Mouse (Mus musculus): ENCODE data around the gene Olfr1262.

Olfr1262 gene

DNA sequence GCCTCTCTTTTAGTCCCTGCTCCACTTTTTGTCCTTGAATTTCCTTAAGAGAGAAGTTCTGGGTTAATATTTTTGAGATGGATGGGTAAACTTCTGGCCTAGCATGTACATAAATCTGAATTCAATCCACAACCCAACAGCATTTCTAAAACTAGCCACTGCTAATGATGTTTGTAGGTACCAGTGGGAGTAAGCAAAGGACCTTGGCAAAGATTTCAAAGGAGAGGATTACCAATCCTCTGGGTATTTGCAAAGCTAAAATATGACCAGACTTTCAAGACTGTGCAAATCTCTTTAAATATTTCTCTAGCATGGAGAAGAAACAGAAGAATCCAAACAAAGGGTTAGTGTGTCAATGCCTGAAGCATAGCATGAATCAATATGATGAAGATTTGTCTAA is at the start of gene Olfr1262:
Gene Olfr1262, plus strand, starts transcription at position 301 of the 400 bp plus-strand sequence.
- DNase-seq: no peak

DNA sequence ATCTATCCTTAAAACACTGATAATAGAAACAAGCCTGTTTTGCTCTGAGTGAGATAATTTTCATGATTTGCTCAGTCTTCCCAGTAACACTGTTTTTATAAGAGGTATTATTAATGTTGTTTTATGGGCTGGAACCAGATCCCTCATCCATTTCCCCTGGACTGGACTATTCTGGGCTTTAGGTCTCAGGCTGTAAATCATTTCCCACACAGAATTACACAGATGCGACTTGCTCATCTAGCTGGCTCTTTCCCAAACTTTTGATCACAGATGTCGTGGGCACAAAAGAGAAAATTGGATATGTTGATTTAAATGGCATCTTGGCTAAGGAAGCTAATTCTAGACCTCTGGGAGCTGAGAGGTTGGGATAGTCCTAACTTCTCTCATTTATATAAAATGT is 25.8 kb upstream of the Olfr1262 start, which contains the start of gene Olfr1260:
Gene Olfr1260, plus strand, starts transcription at position 157 of the 400 bp plus-strand sequence.
- DNase-seq: no peak

DNA sequence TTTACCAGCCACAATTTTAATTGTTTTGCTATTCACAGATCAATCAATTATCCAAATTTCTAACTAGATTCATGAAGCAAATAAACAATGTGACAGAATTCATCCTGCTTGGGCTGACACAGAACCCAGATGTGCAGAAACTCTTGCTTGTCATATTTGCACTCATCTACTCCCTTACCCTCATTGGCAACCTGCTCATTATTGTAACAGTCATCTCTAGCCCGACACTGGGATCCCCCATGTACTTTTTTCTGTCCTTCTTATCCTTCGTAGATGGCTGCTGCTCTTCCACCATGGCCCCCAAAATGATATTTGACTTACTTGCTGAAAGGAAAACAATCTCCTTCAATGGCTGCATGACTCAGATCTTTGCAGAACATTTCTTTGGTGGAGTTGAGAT is 22.2 kb upstream of the Olfr1262 start:
- no peak for DNase-seq

DNA sequence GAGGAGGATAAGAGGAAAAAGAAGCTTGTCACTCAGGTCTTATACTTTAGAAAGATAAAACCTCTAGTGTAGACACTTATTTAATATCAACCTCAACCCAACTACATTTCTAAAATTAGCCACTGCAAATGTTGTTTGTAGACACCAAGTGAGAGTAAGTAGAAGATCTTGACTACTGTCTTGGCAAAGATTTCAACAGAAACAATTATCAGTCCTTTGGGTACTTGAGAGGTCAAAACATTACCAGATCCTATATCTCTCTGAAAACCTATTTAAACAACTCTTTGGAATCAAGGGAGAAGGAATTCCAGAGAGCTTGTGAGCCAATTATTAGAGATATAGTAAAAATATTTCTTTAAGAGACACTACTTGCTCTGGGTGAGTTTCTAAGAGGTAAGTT is 9.0 kb upstream of the Olfr1262 start, which contains the start of gene Olfr1261:
Gene Olfr1261, plus strand, starts transcription at position 301 of the 400 bp plus-strand sequence.
- DNase-seq: no peak

DNA sequence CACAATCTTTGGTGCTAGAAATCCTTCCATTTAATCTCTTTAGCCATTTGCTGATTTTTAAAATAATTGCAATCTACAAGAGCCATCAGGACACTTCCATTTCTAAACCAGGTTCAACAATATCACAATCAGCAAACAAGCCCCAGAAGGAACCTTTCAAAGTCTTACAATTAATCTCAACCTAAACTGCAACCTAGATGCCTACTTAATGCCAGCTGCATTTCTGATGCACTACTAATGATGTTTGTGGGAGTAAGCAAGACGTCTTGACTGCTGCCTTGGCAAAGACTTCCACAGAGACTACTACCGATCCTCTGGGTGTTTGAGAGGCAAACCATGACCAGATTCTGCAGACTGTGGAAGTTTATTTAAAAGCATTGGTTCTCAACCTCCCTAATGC is 11.9 kb downstream of the Olfr1262 start, which contains the start of gene Olfr1263:
Gene Olfr1263, plus strand, starts transcription at position 301 of the 400 bp plus-strand sequence.
- no peak for DNase-seq

DNA sequence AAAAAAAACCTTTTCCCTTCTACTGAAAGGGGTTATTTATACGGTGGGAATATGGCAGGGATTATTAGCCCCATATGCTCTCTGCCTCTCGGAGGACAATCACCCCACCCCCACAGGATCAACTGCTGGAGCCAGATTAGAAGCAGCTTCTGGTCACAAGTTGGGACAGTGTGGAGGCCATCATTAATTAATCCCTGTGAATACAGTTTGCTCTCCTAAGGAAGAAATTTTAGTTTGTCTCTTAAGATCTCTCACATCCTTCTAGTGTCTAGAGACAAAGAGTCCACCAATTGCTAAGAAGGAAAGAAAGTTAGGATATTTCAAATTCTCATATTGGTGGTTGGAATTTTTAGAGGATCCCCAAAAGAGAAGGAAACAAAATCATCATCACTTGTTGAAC is 25.5 kb downstream of the Olfr1262 start, which contains the start of gene Olfr1264:
Gene Olfr1264, minus strand, starts transcription at position 101 of the 400 bp plus-strand sequence.
- no peak for DNase-seq

DNA sequence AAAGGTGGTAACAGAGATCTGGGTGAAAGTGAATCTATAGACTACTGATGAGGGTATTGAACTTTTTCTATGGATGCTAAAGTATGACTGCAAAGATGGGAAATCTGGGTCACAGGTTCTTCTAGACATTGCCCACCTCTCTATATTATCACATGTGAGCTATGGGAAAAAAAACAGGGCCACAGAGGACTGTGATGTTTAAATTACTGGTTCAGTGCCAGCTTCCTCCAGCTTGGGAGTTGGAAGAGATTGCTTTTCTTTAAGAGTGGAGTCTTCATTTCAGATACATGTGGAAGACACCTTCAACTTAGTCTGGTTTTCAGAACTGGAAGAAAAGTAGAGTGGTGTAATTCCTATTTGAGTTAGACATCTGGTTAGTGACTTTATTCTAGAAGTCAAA is 35.1 kb downstream of the Olfr1262 start, which contains the start of gene Olfr1265:
Gene Olfr1265, plus strand, starts transcription at position 301 of the 400 bp plus-strand sequence.
- no peak for DNase-seq
